Mouse (Mus musculus): ENCODE results near the gene Smarcd1.
"Not testable (repeated sequence)": the region's sequence is repeated elsewhere in the genome, so short reads cannot be mapped to it uniquely, and the experiment has no call there.

Smarcd1 gene

GRCm38 (mm10) chr15:99688712-99689111 lies 13.2 kb upstream of the Smarcd1 start:
- peak; percentile 57 for DNase-seq

GRCm38 (mm10) chr15:99690924-99691323 lies 11.0 kb upstream of the Smarcd1 start:
- no peak for DNase-seq

- DNase-seq: no peak
Measured at GRCm38 (mm10) chr15:99691976-99692375, 10.0 kb upstream of the Smarcd1 start.

DNA sequence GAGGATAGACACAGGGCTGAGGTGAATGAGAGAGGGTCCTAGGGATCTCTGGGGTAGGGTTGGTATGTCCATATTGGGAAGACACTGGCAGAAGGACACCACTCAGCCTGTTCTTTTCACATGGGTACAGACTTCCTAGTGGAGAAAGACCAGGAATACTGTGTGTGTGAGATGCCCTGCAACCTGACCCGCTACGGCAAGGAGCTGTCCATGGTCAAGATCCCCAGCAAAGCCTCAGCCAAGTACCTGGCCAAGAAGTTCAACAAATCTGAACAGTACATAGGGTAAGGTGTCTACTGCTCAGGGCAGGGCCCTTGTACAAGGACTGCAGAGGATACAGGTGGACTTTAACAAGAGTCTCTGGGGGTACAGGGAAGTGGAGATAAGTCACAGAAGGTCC lies 4.6 kb upstream of the Smarcd1 start:
- no peak for DNase-seq

DNA sequence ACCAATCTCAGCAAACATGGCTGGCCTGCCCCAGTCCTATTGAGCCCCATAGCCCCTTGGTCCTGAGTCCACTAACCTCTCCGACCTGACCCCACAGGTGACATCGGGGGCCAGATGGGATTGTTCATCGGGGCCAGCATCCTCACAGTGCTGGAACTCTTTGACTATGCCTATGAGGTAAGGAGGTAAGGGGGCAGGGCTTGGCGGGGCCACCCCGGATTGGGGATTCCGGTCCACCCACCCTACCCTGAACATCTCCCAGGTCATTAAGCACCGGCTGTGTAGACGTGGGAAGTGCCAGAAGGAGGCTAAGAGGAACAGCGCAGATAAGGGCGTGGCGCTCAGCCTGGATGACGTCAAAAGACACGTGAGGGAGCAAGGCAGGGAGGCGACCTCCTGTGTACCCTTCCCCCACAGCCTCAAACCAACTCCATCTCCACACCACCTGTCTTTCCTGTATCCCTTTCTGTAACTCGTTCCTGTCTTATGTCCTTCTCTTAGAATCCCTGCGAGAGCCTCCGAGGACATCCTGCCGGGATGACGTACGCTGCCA lies 3.3 kb upstream of the Smarcd1 start:
- no peak for DNase-seq

GRCm38 (mm10) chr15:99699715-99700114 lies 2.2 kb upstream of the Smarcd1 start:
- no peak for DNase-seq

DNA sequence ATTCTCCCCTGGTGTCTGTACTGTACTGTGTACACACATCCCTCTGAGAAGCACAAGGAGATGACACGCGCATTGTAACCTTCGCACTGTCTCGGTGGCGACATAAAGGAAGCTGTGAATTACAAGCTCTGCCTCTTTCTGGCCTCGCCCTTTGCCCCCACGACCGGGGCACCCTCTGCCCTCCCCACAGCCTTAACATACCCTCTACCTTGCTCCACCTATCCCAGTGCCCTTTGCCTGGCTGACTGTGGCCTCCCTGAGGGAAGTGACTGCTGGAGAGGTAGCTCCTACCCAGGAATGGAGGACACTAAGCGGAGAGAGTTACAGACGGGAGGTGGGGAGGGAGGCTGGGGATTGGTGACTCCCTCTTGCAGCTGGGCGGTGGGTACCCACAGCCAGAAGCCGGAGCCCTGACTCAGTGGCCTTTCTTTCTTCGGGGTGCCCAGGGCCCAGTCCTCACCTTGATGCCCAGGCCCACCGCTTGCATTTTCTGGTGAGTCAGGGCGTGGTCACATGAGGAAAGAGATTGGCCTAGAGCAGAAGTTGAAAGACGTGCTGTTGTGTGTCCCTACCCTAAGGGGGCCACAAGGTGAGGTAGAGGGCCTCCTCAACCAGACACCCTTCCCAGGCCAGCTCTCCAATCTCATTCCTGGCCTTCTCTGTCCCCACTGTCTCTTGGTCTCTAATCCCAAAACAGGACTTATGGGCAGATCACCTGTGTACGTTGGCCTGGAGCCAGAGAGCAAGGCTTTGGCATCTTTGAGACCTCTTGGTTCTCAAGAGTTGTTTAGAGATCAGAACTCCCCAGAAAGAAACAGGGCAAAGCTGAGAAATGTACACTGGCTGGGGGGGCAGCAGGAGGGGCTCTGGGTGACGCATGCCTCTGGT lies 1.5 kb upstream of the Smarcd1 start:
- no peak for DNase-seq

GRCm38 (mm10) chr15:99701640-99701998 lies 310 bp upstream of the Smarcd1 start:
- not testable (repeated sequence) for DNase-seq

DNA sequence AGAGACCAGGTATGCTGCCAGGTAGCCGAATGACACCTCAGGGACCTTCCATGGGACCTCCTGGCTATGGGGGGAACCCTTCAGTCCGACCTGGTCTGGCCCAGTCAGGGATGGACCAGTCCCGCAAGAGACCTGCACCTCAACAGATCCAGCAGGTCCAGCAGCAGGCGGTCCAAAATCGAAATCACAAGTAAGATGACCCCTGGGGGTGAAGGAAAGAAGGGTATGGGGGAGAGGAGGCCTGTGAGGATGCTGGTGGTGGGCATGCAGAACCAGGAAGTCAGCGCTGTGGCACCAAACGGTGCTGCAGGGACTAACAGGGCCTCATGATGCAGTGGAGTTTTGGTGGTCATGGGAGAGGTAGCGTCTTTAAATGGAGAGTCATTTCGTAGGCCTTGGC lies 1.2 kb downstream of the Smarcd1 start:
- no peak for DNase-seq

DNA sequence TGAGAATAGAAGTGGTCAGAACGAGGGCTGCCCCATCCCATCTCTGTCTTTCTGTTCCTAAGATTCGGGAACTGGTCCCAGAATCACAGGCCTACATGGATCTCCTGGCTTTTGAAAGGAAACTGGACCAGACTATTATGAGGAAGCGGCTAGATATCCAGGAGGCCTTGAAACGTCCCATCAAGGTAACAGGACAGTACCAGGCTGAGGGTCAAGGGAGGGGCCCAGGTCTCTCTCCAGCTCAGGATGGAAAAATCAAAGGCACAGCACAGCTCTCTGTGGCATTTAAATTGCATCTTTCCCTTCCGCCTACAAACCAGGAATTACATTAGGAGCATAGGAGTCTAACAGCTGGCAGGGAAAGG lies 1.7 kb downstream of the Smarcd1 start:
- no peak for DNase-seq

DNA sequence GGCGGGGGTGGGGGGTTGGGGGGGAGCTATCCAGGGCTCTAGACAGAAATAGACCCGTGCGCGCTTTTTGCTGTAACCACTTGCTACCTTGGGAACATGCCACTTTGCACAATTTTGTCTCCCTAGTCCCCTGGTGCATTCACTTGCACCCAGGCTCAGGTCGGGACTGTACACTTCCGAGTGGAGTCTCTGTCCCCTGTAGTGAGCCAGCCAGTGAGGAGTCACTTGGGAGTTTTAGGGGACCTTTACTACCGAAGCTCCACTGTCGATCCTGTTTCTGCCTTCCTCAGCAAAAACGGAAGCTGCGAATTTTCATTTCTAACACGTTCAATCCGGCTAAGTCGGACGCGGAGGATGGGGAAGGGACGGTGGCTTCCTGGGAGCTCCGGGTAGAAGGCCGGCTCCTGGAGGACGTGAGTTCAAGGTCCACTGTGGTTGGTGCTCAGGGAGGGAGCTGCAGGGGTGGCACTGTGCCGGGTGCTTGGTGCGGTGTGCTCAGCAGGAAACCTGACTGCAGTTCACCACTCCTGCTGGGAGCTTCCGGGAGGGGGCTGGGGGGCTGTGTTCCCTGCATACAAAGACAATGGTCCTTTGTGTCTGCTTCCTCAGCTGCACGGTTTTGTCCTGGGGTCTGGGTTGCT lies 2.2 kb downstream of the Smarcd1 start:
- DNase-seq: peak; percentile 53

DNA sequence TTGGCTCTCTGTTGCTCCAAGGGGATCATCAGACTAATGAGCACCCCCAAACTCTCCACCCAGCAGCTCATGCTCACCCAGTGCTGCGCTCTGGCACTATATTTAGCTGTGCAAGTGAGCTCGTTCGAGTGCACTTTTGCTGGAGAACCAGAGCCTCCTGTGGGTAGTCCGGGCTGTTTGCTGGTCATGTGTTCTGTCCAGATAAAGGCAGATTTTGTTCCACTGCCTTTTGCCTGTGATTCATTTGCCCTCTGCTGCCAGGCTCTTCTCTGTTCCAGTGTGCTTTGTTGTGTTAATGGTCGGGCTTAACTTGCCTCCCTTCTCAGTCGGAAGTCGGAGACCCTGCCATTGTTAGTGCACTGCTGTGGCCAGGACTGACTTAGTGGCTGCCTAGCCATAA lies 3.0 kb downstream of the Smarcd1 start:
- DNase-seq: no peak

- no peak for DNase-seq
Measured at GRCm38 (mm10) chr15:99705440-99706048, 3.6 kb downstream of the Smarcd1 start, which contains the start of gene Gm17349. Gm17349 (minus strand) TSS chr15:99705490.

GRCm38 (mm10) chr15:99708176-99708575 lies 6.2 kb downstream of the Smarcd1 start:
- no peak for DNase-seq

DNA sequence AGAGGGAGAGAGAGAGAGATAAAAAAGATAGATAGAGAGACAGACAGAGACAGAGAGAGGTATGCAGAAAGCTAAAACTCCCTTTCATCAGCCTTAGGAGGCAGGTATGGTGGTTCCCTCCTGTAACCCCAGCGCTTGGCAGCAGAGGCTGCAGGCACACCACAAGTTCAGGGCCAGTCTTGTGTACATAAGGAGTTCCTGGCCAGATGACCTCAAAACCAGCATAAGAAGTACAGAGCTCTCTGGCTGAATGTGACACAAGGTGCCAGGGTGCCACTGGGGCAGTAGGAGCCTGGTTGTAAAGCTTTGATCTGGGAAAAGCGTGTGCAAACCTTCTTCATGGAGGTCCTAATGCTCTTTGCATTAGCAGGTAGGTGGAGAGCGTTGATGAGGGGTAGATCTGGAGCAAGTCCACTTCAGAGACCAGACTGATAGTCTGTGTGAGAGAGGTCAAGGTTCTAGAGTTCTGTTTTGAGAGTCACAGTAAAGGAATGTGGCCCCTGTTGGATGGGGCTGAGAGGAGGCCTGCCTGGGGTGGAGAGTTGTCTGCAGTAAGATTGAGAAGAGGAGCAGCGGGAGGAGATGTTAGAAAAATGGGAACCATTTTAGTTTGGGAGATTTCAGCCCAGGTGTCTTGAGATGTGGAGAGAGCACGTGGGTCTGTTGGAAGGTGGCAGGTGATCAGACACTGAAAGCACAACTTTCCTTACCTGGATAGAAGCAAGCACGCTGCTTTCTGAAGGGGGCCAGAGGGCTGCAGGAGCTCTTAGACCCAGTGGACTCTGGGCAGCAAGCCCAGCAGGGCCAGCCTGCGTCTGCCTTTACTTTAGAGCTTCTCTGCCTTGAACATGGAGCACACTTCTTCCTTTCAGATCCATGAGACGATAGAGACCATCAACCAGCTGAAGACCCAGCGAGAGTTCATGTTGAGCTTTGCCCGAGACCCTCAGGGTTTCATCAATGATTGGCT lies 8.6 kb downstream of the Smarcd1 start:
- DNase-seq: no peak

DNA sequence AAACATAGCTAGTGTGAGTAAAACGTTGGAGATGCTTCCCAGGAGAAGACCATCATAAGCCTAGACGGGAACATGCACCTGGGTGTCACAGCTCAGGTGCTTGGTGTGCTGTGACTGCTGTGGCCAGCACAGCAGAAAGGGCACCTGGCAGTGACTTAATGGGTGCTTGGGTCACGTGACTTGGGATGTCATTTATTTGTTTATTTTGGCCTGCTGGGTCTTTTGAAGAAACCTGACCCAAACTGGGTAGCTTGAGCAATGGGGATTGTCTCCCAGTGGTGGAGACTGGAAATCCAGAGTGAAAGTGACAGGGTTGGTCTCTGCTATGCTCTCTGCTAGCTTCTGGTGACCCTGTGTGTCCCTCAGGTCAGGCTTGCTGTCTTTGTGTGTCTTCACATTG lies 9.6 kb downstream of the Smarcd1 start:
- no peak for DNase-seq

GRCm38 (mm10) chr15:99712666-99713559 lies 11.0 kb downstream of the Smarcd1 start:
- DNase-seq: no peak

- no peak for DNase-seq
Measured at GRCm38 (mm10) chr15:99713569-99713968, 11.6 kb downstream of the Smarcd1 start.

DNA sequence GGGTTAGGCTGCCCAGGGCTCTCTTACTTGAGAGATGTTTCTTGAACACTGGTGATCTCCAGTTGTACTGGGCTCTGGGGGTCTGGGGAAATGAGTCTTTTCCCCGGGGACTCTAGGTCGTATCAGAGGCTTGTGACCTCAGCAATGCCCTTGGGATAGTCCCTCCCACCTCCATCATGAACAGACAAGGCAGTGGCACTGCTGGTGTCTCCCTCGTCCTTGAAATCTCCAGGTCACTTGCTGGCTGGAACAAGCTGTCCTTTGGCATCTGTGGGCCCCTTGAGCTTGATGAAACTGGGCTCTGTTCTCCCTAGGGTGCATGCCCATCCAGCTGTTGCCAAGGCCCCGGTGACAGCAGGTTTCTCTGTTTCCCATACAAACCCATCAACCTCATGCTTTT lies 12.3 kb downstream of the Smarcd1 start:
- no peak for DNase-seq

DNA sequence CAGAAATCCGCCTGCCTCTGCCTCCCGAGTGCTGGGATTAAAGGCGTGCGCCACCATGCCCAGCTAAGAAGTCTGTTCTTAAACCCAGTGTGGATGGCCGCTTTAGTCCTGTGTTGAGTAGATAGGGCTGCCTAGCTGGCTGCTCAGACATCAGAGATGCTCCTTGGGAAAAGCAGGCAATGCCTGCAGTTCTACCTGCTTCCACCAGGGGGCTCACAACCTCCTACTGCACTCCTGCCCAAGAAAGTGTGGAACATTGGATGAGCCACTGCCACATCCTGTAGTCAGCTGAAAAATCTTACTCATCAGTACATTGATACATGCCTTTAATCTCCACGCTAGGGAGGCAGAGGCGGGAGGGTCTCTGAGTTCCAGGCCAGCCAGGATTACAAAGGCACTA lies 12.9 kb downstream of the Smarcd1 start:
- peak; percentile 89 for DNase-seq

DNA sequence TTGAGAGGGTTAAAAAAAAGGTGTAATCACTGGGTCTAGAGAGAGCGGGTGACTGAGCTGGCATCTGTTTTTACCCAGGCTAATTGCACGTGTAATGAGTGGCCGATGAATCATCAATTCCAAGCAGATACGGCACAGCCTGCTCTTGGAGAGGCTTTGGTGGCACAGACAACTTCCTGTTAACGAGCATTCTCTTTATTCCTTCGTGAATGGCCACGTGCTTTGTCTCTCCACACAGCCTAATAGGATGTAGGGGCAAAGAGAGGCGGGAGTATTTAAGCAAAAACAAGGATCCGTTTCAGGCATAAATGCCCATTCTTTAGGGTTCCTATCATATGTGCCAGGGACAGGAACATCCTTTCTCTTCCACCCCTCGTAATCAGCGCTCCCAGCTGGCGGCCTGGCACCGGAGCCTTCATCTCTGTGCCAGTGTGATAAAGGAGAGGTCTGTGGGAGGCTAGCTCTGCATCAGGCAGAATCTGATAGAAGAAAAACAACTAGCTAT lies 13.5 kb downstream of the Smarcd1 start:
- DNase-seq: peak; percentile 75

All from right cerebral cortex, postnatal 25 days (tissue).